Mouse (Mus musculus) neutrophil, adult 83 days (primary cell): ENCODE data around the gene Hnf1b. TPM values are rescaled to one million over a fixed set of nuclear protein-coding genes. Genes with fewer than 3 reads are reported as not detected.

Experiments
- total RNA-seq, 2 experiments: library from RNA; stranded (reverse); gene quantifications; one replicate each; pipeline ENCODE4 v1.2.4; 2023

The Hnf1b gene
- under 1 TPM in 1 of 2 experiments, not detected in 1; 0.18 TPM for total RNA-seq

GRCm38 (mm10) chr11:83849529-83850335, at the start of gene Hnf1b:
Hnf1b (plus strand) TSS chr11:83850063.

DNA sequence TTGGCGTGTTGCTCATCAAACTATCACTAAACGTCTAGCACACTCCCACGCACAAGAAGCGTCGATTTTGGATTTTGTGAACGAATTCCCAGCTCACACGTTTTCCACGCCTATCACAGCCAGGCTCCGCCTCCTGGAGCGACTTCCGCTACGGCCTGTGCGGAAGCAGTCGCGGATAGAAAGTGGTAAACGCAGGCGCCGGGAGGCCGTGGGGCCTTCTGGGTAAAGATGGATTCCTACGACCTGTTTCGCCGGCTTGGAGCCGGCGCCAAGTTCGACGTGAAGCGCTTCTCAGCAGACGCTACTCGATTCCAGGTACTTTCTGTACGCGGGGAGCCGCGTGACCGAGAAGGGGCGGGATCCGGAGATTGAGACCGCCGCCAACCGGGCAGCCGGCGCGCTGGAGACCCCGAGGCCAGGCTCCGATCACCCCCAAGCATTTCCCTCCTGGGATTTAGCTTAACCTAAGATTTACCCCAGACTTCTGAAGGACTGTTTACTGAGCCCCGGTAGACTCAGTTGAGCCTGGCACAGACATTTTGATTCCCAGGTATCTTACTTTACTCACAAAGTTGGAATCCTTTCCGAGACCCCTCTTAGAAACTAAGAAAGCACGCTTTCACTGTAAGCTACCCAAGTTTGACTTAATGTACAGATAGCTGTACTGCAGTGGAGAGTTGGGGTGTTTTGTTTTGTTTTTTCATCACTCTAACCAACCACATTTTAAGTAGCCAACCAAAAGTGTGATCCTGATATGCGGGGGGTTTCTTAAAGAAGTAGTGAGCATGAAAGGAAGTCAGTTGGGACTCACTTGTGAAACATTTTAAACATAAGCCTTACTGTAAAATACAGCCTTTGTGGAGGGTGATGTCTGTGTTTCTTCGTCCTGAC, 92.3 kb downstream of the Hnf1b start, which contains the start of gene Ddx52:
Gene Ddx52 (plus strand): TSS at position 113 of the 891 bp plus-strand sequence.

Other genes with a start within 250 kb of the Hnf1b start
- gene Rpl9-ps1, start 204.4 kb upstream of the Hnf1b start, total RNA-seq = not detected
- 100 to 1,000 TPM in 1 of 2 experiments, 10 to 100 TPM in 1; 88.6 to 122 TPM for gene Ccl3, start 200.7 kb upstream of the Hnf1b start, total RNA-seq
- gene Ccl4, start 187.5 kb upstream of the Hnf1b start, total RNA-seq = 10 to 100 TPM; 17.5 to 20.5 TPM
- 10 to 100 TPM; 28.0 to 34.8 TPM for gene Wfdc17, start 146.1 kb upstream of the Hnf1b start, total RNA-seq
- 1 to 10 TPM in 1 of 2 experiments, not detected in 1; 1.5 TPM for gene Wfdc18, start 141.0 kb upstream of the Hnf1b start, total RNA-seq
- gene Wfdc21, start 103.1 kb upstream of the Hnf1b start, total RNA-seq = 100 to 1,000 TPM; 660 to 716 TPM
- 10 to 100 TPM; 29.5 to 38.3 TPM for gene Heatr6, start 96.4 kb upstream of the Hnf1b start, total RNA-seq
- gene Ddx52, start 92.0 kb downstream of the Hnf1b start, total RNA-seq = 10 to 100 TPM; 21.1 to 21.3 TPM
- gene Synrg, start 114.4 kb downstream of the Hnf1b start, total RNA-seq = 10 to 100 TPM; 42.9 to 43.7 TPM
- gene Dusp14, start 219.2 kb downstream of the Hnf1b start, total RNA-seq = not detected